Mouse (Mus musculus): ENCODE measurements around the gene Bcl6b. TPM values are rescaled to one million over a fixed set of nuclear protein-coding genes. Genes with fewer than 3 reads are reported as not detected.

The Bcl6b gene
- polyA plus RNA-seq, 1 experiment from 2014 or later = 6.7 TPM

DNA sequence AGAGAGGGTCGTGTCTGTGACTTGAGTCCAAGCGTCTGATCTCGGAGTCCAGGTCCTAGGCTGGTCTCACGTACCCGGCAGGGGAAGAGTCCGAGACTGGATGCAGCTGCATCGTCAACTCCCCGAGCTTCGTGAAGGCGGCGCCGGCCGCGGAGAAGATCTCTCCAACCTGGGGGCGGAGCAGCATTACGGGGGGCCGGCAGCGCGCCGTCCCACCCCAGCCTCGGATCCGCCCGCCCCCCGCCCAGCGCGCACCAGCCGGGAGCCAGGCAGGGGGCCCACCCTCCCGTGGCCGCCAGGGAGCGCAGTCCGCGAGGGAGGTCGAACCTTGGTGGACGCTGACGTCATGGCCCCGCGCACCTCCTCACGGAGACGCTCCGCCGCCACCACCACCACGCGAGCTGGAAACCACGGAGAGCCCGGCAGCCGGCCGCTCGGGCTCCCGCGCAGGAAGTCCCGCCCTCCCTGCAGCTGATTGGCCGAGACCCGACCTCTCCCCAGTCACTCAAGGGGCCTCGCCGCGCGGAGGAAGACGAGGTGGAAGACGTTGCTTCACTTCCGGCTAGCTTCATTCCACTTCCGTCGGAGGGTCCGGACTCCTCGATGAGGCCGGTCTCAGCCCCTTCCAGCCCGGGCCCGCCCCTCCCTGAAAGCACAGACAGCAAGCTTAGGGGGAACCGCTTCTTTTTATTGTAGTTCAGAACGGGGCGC is 8.0 kb upstream of the Bcl6b start, which contains the start of gene 0610010K14Rik:
TSS of gene 0610010K14Rik (minus strand) at position 458 of the 711 bp plus-strand sequence.
- no peaks in the 10 kb centered on the region; the same call in none of the 2 replicates for H3K4me1 ChIP-seq (ENCODE audit: control insufficient read depth, insufficient read depth, low read length)

DNA sequence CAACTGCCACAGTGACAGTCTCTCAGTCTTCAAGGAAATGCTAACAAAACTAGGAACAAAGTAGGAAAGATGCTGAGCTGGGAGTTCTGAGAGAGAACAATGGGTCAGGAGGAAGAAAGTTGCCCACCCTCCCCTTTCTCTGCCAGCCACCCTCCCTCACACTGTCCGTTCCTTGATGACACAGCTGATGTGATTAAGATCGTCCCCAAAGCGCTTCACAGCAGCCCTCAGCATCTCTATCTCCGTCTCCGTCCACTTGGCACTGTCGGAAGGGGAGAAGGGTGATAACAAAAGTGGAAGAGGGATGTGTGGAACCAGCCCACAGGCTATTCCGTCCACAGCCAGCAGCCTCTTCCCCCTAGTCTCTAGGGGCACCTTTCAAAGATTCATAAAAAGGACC is 7.1 kb upstream of the Bcl6b start:
- no peaks in the 10 kb centered on the region for H3K9me3 ChIP-seq (replicated peaks; ENCODE audit: control insufficient read depth, low read length)
- 37% methylated on average over 7 of the region's 7 CpGs for WGBS
- no peaks in the 10 kb centered on the region for H3K36me3 ChIP-seq (replicated peaks; ENCODE audit: control insufficient read depth, insufficient read depth, low read depth, low read length)
- peak overlapping the region; percentile 85 for H3K9ac ChIP-seq (replicated peaks; ENCODE audit: low read length)
- DNase-seq (ENCODE audit: low spot score) = no peak
- ATAC-seq (replicated peaks; ENCODE audit: insufficient number of reproducible peaks, low FRiP score, low TSS enrichment, low read depth) = no peak
- H3K4me3 ChIP-seq (ENCODE audit: low read depth, low read length) = peak overlapping the region; percentile 87
- peak overlapping the region; percentile 91 for H3K4me2 ChIP-seq (ENCODE audit: low read depth, low read length)
- H3K4me1 ChIP-seq (ENCODE audit: control insufficient read depth, insufficient read depth, low read length) = no peaks in the 10 kb centered on the region; the same call in none of the 2 replicates
- H3K27me3 ChIP-seq (ENCODE audit: control insufficient read depth, insufficient read depth, low read length) = no peaks in the 10 kb centered on the region
- peak overlapping the region; percentile 81; the same call in 1 of the 2 replicates for H3K27ac ChIP-seq (replicated peaks; ENCODE audit: low read depth, low read length)

More for the DNA sequence above, 8.0 kb upstream of the Bcl6b start, which contains the start of gene 0610010K14Rik:
- Histone ChIP-seq H3K9ac (replicated peaks; ENCODE audit: low read length) (peak within 1 kb of the TSS; percentile 88), H3K27ac (replicated peaks; ENCODE audit: low read depth, low read length) (peak within 1 kb of the TSS; percentile 81), H3K4me3 (ENCODE audit: low read depth, low read length) (peak within 1 kb of the TSS; percentile 87), H3K36me3 (replicated peaks; ENCODE audit: control insufficient read depth, insufficient read depth, low read depth, low read length) (no peaks in the 10 kb centered on the region), H3K9me3 (replicated peaks; ENCODE audit: control insufficient read depth, low read length) (no peaks in the 10 kb centered on the region), H3K4me2 (ENCODE audit: low read depth, low read length) (peak within 1 kb of the TSS; percentile 91), H3K27me3 (ENCODE audit: control insufficient read depth, insufficient read depth, low read length) (no peaks in the 10 kb centered on the region)
- peak; percentile 88 for ATAC-seq (replicated peaks; ENCODE audit: insufficient number of reproducible peaks, low FRiP score, low TSS enrichment, low read depth)
- peak; percentile 97 for DNase-seq (ENCODE audit: low spot score)
- WGBS = under 1% methylated on average over 65 of the region's 70 CpGs

DNA sequence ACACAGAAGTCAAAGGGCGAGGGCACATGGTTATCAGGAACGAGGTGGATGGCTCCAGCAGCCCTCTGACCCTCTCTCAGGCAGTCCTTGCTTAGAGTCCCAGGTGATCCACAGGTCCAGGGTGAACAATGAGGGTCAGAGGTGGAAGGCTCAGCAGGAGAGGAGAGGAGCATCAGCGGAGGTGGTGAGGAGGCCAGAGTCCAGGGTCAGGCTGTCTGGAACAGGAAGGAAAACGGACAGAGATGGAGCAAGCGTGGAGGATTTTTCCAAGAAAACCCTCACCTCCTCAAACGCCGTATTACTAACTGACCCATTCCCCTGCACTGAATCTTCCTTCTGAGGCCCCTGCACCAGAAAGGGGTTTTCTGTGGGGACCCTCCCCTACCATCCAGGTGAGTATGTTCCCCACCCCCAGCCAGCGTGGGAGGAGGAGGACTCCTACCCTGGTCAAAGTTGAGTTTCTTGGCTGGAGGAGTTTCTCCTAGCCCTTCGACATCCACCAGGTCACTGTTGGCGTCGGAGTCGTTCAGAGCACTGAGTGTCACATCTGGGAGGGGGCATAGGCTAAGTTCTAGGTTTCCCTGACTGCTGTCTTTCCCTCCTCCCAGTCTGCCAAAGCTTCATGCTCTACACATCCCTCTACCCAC is 5.8 kb upstream of the Bcl6b start:
- 91% methylated on average over 12 of the region's 12 CpGs for WGBS
- no peaks in the 10 kb centered on the region; the same call in none of the 2 replicates for H3K4me1 ChIP-seq (ENCODE audit: control insufficient read depth, insufficient read depth, low read length)
- H3K27ac ChIP-seq (replicated peaks; ENCODE audit: low read depth, low read length) = no peak overlapping the region
- ATAC-seq (replicated peaks; ENCODE audit: insufficient number of reproducible peaks, low FRiP score, low TSS enrichment, low read depth) (no peak), DNase-seq (ENCODE audit: low spot score) (no peak)
- H3K4me3 ChIP-seq (ENCODE audit: low read depth, low read length) = no peak overlapping the region
- H3K27me3 ChIP-seq (ENCODE audit: control insufficient read depth, insufficient read depth, low read length) = no peaks in the 10 kb centered on the region
- no peaks in the 10 kb centered on the region for H3K9me3 ChIP-seq (replicated peaks; ENCODE audit: control insufficient read depth, low read length)
- no peaks in the 10 kb centered on the region for H3K36me3 ChIP-seq (replicated peaks; ENCODE audit: control insufficient read depth, insufficient read depth, low read depth, low read length)
- H3K9ac ChIP-seq (replicated peaks; ENCODE audit: low read length) = no peak overlapping the region
- no peak overlapping the region for H3K4me2 ChIP-seq (ENCODE audit: low read depth, low read length)

DNA sequence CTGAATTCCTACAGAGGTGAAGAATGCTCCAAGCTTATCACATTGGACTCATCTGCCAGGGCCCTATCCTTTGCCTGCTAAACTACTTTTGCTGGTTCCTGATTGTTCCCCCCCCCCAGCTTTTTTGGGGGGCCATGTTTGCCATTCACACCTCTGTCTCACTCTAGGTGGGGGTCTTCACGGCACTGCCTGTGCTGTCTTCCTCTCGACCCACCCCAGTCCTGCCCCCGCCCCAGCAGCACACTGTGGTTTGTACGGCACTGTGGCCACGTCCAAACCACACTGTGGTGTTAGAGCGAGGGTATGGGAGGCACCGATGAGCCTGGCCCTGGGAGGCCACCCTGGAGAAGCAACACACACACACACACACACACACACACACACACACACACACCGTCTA is 4.9 kb upstream of the Bcl6b start:
- Histone ChIP-seq H3K27me3 (ENCODE audit: control insufficient read depth, insufficient read depth, low read length) (peaks cover 8% of the 10 kb centered on the region), H3K9me3 (replicated peaks; ENCODE audit: control insufficient read depth, low read length) (no peaks in the 10 kb centered on the region), H3K27ac (replicated peaks; ENCODE audit: low read depth, low read length) (no peak overlapping the region), H3K4me2 (ENCODE audit: low read depth, low read length) (no peak overlapping the region), H3K4me3 (ENCODE audit: low read depth, low read length) (no peak overlapping the region), H3K36me3 (replicated peaks; ENCODE audit: control insufficient read depth, insufficient read depth, low read depth, low read length) (no peaks in the 10 kb centered on the region), H3K9ac (replicated peaks; ENCODE audit: low read length) (no peak overlapping the region), H3K4me1 (ENCODE audit: control insufficient read depth, insufficient read depth, low read length) (no peaks in the 10 kb centered on the region; the same call in none of the 2 replicates)
- ATAC-seq (replicated peaks; ENCODE audit: insufficient number of reproducible peaks, low FRiP score, low TSS enrichment, low read depth) (no peak), DNase-seq (ENCODE audit: low spot score) (no peak)
- WGBS = 90% methylated on average over 8 of the region's 8 CpGs

DNA sequence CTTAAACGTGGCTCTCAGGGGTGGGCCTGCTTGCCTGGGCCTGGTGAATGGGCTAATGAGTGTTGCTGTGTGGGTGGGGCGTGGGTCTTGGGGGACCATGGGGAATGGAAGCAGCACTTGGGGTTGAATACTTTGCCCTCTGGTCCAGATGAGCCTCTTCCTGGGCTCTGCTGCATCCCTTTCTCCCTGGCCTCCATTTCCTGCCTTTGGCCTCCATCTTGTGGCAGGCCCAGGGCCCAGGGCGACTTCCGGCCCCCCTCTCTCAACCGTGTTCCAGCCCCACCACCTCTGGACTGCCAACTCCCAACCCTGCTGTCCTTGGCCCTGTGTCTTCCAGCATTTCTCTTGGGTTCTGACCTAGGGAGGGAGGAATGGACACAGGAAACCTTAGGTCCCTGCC is 4.4 kb upstream of the Bcl6b start:
- Histone ChIP-seq H3K9me3 (replicated peaks; ENCODE audit: control insufficient read depth, low read length) (no peaks in the 10 kb centered on the region), H3K27ac (replicated peaks; ENCODE audit: low read depth, low read length) (no peak overlapping the region), H3K36me3 (replicated peaks; ENCODE audit: control insufficient read depth, insufficient read depth, low read depth, low read length) (no peaks in the 10 kb centered on the region), H3K27me3 (ENCODE audit: control insufficient read depth, insufficient read depth, low read length) (peaks cover 13% of the 10 kb centered on the region), H3K4me3 (ENCODE audit: low read depth, low read length) (no peak overlapping the region), H3K4me2 (ENCODE audit: low read depth, low read length) (no peak overlapping the region), H3K4me1 (ENCODE audit: control insufficient read depth, insufficient read depth, low read length) (no peaks in the 10 kb centered on the region; the same call in none of the 2 replicates), H3K9ac (replicated peaks; ENCODE audit: low read length) (no peak overlapping the region)
- WGBS = 48% methylated on average over 5 of the region's 5 CpGs
- no peak for ATAC-seq (replicated peaks; ENCODE audit: insufficient number of reproducible peaks, low FRiP score, low TSS enrichment, low read depth)
- no peak for DNase-seq (ENCODE audit: low spot score)

DNA sequence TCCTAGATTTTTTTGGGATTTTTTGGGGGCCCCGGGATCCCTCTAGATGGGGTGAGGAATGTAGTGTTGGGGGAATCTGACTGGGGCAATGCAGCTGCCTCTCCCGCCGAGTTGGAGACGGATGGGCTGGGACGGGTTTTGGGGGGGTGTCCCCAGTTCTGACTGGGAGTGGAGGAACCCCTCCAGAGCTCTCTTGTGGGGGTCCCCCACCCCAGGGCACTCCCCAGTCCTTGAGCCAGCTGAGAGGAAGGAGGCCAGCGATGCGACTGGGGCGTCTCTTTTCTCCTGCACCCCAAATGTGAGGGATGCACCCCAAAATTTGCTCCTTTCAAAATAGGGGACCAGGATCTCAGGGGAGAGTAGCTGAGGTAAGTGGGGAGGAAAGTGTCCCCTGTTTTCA is 3.4 kb upstream of the Bcl6b start:
- WGBS = 33% methylated on average over 8 of the region's 8 CpGs
- H3K9me3 ChIP-seq (replicated peaks; ENCODE audit: control insufficient read depth, low read length) = no peaks in the 10 kb centered on the region
- peaks cover 23% of the 10 kb centered on the region for H3K27me3 ChIP-seq (ENCODE audit: control insufficient read depth, insufficient read depth, low read length)
- DNase-seq (ENCODE audit: low spot score) = no peak
- H3K4me3 ChIP-seq (ENCODE audit: low read depth, low read length) = no peak overlapping the region; the same call in 1 of the 2 replicates
- peak overlapping the region; percentile 52 for H3K4me2 ChIP-seq (ENCODE audit: low read depth, low read length)
- H3K27ac ChIP-seq (replicated peaks; ENCODE audit: low read depth, low read length) = no peak overlapping the region
- no peaks in the 10 kb centered on the region; the same call in 1 of the 2 replicates for H3K4me1 ChIP-seq (ENCODE audit: control insufficient read depth, insufficient read depth, low read length)
- no peak for ATAC-seq (replicated peaks; ENCODE audit: insufficient number of reproducible peaks, low FRiP score, low TSS enrichment, low read depth)
- H3K9ac ChIP-seq (replicated peaks; ENCODE audit: low read length) = peak overlapping the region; percentile 70
- H3K36me3 ChIP-seq (replicated peaks; ENCODE audit: control insufficient read depth, insufficient read depth, low read depth, low read length) = no peaks in the 10 kb centered on the region

DNA sequence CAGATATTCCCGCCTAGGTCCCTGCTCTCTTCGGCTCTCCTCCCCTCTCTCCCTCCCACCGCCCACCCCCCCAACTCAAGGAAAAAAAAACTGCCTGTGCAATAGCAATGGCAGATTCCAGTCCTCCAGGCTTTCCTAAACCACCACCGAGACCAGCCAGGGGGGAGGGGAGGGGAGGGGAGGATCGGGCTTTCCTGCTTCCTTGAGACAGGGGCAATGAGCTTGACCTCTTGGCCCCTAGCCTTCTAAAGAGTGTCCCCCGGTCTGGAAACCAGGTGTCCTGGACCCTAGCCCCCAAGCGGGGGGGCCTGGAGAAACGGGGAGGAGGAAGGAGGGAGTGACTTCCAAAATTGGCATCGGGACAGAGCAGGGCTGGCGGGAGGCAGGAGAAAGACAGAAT is 2.9 kb upstream of the Bcl6b start:
- no peaks in the 10 kb centered on the region for H3K9me3 ChIP-seq (replicated peaks; ENCODE audit: control insufficient read depth, low read length)
- no peaks in the 10 kb centered on the region for H3K36me3 ChIP-seq (replicated peaks; ENCODE audit: control insufficient read depth, insufficient read depth, low read depth, low read length)
- DNase-seq (ENCODE audit: low spot score) (peak; percentile 78), ATAC-seq (replicated peaks; ENCODE audit: insufficient number of reproducible peaks, low FRiP score, low TSS enrichment, low read depth) (no peak)
- peak overlapping the region; percentile 31 for H3K4me3 ChIP-seq (ENCODE audit: low read depth, low read length)
- 7% methylated on average over 7 of the region's 10 CpGs for WGBS
- H3K4me2 ChIP-seq (ENCODE audit: low read depth, low read length) = peak overlapping the region; percentile 52
- H3K9ac ChIP-seq (replicated peaks; ENCODE audit: low read length) = peak overlapping the region; percentile 70
- H3K4me1 ChIP-seq (ENCODE audit: control insufficient read depth, insufficient read depth, low read length) = no peaks in the 10 kb centered on the region; the same call in 1 of the 2 replicates
- H3K27ac ChIP-seq (replicated peaks; ENCODE audit: low read depth, low read length) = 0 out of 2 replicates have a peak overlapping the region, but pooled peaks have one; percentile 13
- H3K27me3 ChIP-seq (ENCODE audit: control insufficient read depth, insufficient read depth, low read length) = peaks cover 28% of the 10 kb centered on the region
